Mouse (Mus musculus) liver, adult (tissue): ENCODE results near the gene Otud4.

Experiments
- GATA4 ChIP-seq: IDR thresholded peaks from 2 replicates; pipeline ENCODE4 v1.6.1; 2014; ENCODE audit warnings: mild to moderate bottlenecking, low read length; ENCODE audit not compliant: insufficient replicate concordance

Otud4 gene

DNA sequence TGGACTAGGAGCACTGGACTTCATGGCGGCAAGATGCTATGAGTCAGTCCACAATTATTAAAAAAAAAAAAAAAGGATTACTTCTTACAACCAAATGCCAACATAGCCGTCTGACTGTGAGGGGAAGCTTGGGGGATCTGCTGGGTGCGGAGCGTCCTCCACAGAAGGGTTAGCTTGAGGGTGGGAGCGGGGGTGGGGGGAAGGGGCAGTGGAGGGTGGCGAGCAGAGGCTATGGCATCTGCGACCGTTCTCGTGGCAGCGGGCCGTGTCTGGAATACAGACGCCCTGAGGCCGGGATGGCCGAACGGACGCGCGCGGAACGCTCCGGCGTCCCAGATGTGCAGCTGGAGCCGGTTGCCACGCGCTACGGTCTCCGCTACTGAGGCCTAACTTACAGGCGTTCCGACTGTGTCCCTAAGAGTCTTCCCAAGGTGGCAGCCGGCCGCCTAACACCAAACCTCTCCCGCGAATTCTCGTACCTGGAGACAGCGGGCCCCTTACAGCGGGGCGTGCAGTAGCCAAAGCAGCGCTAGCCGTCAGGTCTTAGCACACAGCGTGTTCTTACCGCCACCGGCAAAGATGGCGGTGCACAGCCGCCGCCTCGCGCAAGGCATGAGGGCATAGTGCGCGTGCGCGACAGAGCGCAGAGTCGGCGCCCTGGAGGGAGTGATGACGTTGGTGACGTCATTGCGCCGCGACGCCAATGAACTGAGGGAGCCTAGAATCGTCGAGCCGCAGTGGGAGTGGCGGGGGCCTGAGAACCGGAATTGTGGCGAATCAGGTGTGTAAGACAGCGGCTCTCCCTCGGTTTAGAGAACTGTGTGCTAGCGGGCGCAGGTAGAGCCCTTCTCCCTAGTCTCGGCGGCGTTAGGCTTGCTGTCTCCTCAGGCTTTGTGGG lies 71.9 kb downstream of the Otud4 start, which contains the start of the genes Abce1 and Anapc10:
Gene Abce1, minus strand, starts transcription at position 677 of the 898 bp plus-strand sequence.
Gene Anapc10, plus strand, starts transcription at position 757 of the 898 bp plus-strand sequence.
- TF ChIP-seq GATA4, result peak; percentile 29; the same call in 1 of the 2 replicates

DNA sequence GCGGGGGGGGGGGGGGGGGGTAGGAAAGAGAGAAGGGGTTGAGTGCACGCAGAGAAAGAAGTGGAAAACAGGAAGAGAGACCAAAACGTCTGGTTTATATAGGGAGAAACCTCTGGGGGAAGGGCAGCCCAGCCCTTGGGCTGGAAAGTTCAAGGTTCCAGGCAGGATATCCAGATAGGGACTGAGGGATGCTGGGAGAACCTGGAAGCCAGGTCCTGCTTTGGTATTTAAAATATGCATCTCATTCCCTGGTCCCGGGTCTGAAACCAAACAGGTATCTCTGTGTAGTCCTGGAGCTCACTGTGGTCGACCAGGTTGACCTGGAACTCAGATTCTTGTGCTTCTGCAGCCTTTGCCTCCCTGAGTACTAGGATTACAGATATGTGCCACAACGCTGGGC lies 73.3 kb downstream of the Otud4 start:
- TF ChIP-seq GATA4, result no peak

DNA sequence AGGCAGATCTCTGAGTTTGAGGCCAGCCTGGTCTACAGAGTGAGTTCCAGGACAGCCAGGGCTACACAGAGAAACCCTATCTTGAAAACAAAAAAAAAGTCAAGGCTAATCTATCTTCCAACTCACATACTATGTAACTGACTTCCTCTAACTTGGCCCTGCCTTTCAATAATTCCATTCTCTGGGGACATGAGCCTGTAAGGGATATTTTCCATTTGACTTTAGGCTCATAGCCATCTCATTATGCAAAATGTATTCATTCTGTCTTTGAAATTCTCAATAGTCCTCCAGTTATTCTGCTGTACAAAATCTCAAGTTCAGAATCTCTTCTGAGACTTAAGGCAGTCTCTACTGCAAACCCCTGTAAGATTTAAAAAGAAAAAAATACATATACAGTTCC lies 82.1 kb downstream of the Otud4 start:
- TF ChIP-seq GATA4, result no peak

DNA sequence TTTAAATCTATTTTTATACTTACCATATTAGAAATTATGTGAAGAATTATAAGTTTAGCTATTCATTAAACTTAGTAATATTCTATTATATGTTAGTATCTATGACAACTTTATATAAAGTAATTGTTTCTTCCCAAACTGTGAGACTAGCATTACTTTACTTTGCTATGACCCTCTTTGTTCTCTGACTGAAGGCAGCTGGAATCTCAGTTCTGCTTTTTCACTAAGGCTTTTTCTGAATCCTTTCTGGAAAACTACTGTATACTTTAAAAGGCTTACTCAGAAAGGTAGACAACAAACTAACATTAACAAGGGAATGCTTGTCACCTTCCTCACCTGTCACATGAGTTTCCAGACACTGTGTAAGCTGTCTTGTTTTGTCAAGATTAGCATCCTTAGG lies 83.9 kb downstream of the Otud4 start:
- no peak for TF ChIP-seq GATA4

GRCm38 (mm10) chr8:79724589-79724988 lies 85.2 kb downstream of the Otud4 start:
- TF ChIP-seq GATA4, result no peak
